Mouse (Mus musculus) ES-E14 (cell line): Measurements from ENCODE around the gene a. TPM values are rescaled to one million over a fixed set of nuclear protein-coding genes. Genes with fewer than 3 reads are reported as not detected.

Experiments used
- DNase-seq: peaks from one replicate; pipeline ENCODE4 v3.0.0-alpha.2; 2013; ENCODE audit warnings: low read depth, low spot score
- H3K27ac ChIP-seq: 2 replicates; pipeline ENCODE4 v1.5.1; 2012; ENCODE audit warnings: low read depth, mild to moderate bottlenecking, low read length, moderate library complexity, mixed read lengths; ENCODE audit not compliant: poor library complexity, insufficient read depth, severe bottlenecking
- H3K36me3 ChIP-seq: 2 replicates; pipeline ENCODE4 v1.6.1; 2012; ENCODE audit warnings: mild to moderate bottlenecking, low read length, moderate library complexity, mixed read lengths; ENCODE audit not compliant: control insufficient read depth, poor library complexity, insufficient read depth, severe bottlenecking
- H3K4me1 ChIP-seq, 2 experiments: fragments of 150-350 bp in 1 of 2; sonication (generic) in 1 of 2; 2 replicates each; pipeline ENCODE4 v1.6.1; 2012; ENCODE audit warnings: low read length in 2 of 2, mild to moderate bottlenecking in 1 of 2, mixed read lengths in 1 of 2; ENCODE audit not compliant: control insufficient read depth in 2 of 2, insufficient read depth in 2 of 2, poor library complexity in 1 of 2
- H3K4me3 ChIP-seq, 2 experiments: fragments of 150-350 bp in 1 of 2; sonication (generic) in 1 of 2; 2 replicates each; pipeline ENCODE4 v1.5.1; 2012; ENCODE audit warnings: low read length in 2 of 2, low read depth in 1 of 2, mild to moderate bottlenecking in 1 of 2, mixed read lengths in 1 of 2; ENCODE audit not compliant: insufficient read depth in 1 of 2, poor library complexity in 1 of 2, severe bottlenecking in 1 of 2
- H3K9ac ChIP-seq: 2 replicates; pipeline ENCODE4 v1.6.1; 2012; ENCODE audit warnings: low read depth, mild to moderate bottlenecking, low read length, mixed read lengths; ENCODE audit not compliant: poor library complexity, insufficient read depth, severe bottlenecking
- H3K9me3 ChIP-seq: fragments of 150-350 bp; sonication (generic); 2 replicates; pipeline ENCODE4 v1.6.1; 2012; ENCODE audit warnings: low read depth, mild to moderate bottlenecking, low read length; ENCODE audit not compliant: control insufficient read depth, insufficient read depth
- CHD2 ChIP-seq: IDR thresholded peaks from 2 replicates; pipeline ENCODE4 v1.6.1; 2014; ENCODE audit warnings: mild to moderate bottlenecking, low read depth, low read length, inconsistent platforms
- HCFC1 ChIP-seq: IDR thresholded peaks from 2 replicates; pipeline ENCODE4 v1.6.1; 2012; ENCODE audit warnings: low read length, inconsistent platforms, borderline replicate concordance; ENCODE audit not compliant: insufficient read depth
- MAFK ChIP-seq: IDR thresholded peaks from 2 replicates; pipeline ENCODE4 v1.6.1; 2014; ENCODE audit warnings: mild to moderate bottlenecking, low read depth, low read length, inconsistent platforms; ENCODE audit not compliant: insufficient read depth
- ZC3H11A ChIP-seq: IDR thresholded peaks from 2 replicates; pipeline ENCODE4 v1.6.1; 2012; ENCODE audit warnings: low read depth, mild to moderate bottlenecking, inconsistent platforms, low read length, borderline replicate concordance
- ZNF384 ChIP-seq: IDR thresholded peaks from 2 replicates; pipeline ENCODE4 v1.6.1; 2012; ENCODE audit warnings: low read depth, low read length, inconsistent platforms
- in situ Hi-C, 2 experiments: fragments of 600-800 bp; cut with MboI; formaldehyde crosslinking; loops; one replicate each; pipeline ENCODE4 v1.15.1; 2025; ENCODE audit warnings: low sequenced_read_pairs in 2 of 2, inconsistent platforms in 1 of 2; ENCODE audit not compliant: unreplicated experiment in 2 of 2
- total RNA-seq: library from RNA; depleted of rRNA; stranded (reverse); fragments of 300-350 nt; gene quantifications from 2 replicates; pipeline ENCODE4 v1.2.3, GENCODE M21; 2012

a gene
- total RNA-seq, 1 experiment: 0.49 TPM

- TF ChIP-seq CHD2 (no peak), ZNF384 (no peak), HCFC1 (no peak), ZC3H11A (no peak), MAFK (no peak)
- H3K36me3 ChIP-seq: no peaks in the 10 kb centered on the region
- H3K9me3 ChIP-seq: no peaks in the 10 kb centered on the region
- H3K27ac ChIP-seq: no peak overlapping the region
- in situ Hi-C loops: no loop called here
- H3K4me1 ChIP-seq: no peaks in the 10 kb centered on the region
- H3K9ac ChIP-seq: no peak overlapping the region
- no peak overlapping the region for H3K4me3 ChIP-seq
- no peak for DNase-seq
These were observed 24.2 kb upstream of the a start for GRCm38 (mm10) chr2:154767051-154767450.

GRCm38 (mm10) chr2:154769930-154770329, 21.3 kb upstream of the a start, which contains the start of gene Gm14214:
Gene Gm14214 (minus strand): TSS chr2:154770030.
- no peak for TF ChIP-seq MAFK
- TF ChIP-seq ZC3H11A: no peak
- TF ChIP-seq CHD2: no peak
- TF ChIP-seq HCFC1: no peak
- no peak for TF ChIP-seq ZNF384
- in situ Hi-C loops: no loop called here
- H3K9ac ChIP-seq: no peak within 1 kb of the TSS

GRCm38 (mm10) chr2:154771604-154772003, 19.6 kb upstream of the a start:
- DNase-seq: no peak

More at GRCm38 (mm10) chr2:154769930-154770329, 21.3 kb upstream of the a start, which contains the start of gene Gm14214:
- DNase-seq: no peak
- H3K9me3 ChIP-seq: no peaks in the 10 kb centered on the region
- H3K4me3 ChIP-seq: no peak within 1 kb of the TSS
- no peaks in the 10 kb centered on the region for H3K4me1 ChIP-seq
- no peaks in the 10 kb centered on the region for H3K36me3 ChIP-seq
- no peak within 1 kb of the TSS for H3K27ac ChIP-seq

GRCm38 (mm10) chr2:154774032-154774431, 17.2 kb upstream of the a start:
- in situ Hi-C loops: no loop called here
- peak; percentile 65 for DNase-seq

More at GRCm38 (mm10) chr2:154771604-154772003, 19.6 kb upstream of the a start:
- Histone ChIP-seq H3K9ac (no peak overlapping the region), H3K4me3 (no peak overlapping the region), H3K4me1 (no peaks in the 10 kb centered on the region), H3K9me3 (no peaks in the 10 kb centered on the region), H3K27ac (no peak overlapping the region), H3K36me3 (no peaks in the 10 kb centered on the region)
- TF ChIP-seq ZC3H11A (no peak), MAFK (no peak), ZNF384 (no peak), HCFC1 (no peak), CHD2 (no peak)
- in situ Hi-C loops: no loop called here

GRCm38 (mm10) chr2:154776496-154776895, 14.7 kb upstream of the a start:
- no peak for DNase-seq
- H3K27ac ChIP-seq: no peak overlapping the region
- no peak for TF ChIP-seq HCFC1
- no peak for TF ChIP-seq MAFK
- no peak for TF ChIP-seq CHD2
- TF ChIP-seq ZNF384: no peak
- no peak for TF ChIP-seq ZC3H11A
- no peak overlapping the region for H3K9ac ChIP-seq
- H3K4me3 ChIP-seq: no peak overlapping the region
- no peaks in the 10 kb centered on the region for H3K9me3 ChIP-seq
- H3K36me3 ChIP-seq: no peaks in the 10 kb centered on the region
- in situ Hi-C loops: no loop called here
- H3K4me1 ChIP-seq: no peaks in the 10 kb centered on the region

More at GRCm38 (mm10) chr2:154774032-154774431, 17.2 kb upstream of the a start:
- Histone ChIP-seq H3K4me3 (no peak overlapping the region), H3K36me3 (no peaks in the 10 kb centered on the region), H3K27ac (no peak overlapping the region), H3K4me1 (no peaks in the 10 kb centered on the region), H3K9ac (no peak overlapping the region), H3K9me3 (no peaks in the 10 kb centered on the region)
- no peak for TF ChIP-seq ZNF384
- TF ChIP-seq MAFK: no peak
- TF ChIP-seq HCFC1: no peak
- no peak for TF ChIP-seq ZC3H11A
- TF ChIP-seq CHD2: no peak
